Mouse (Mus musculus) neural tube, embryonic 15.5 days (tissue): ENCODE results near the gene 1700102P08Rik. TPM values are rescaled to one million over a fixed set of nuclear protein-coding genes. Genes with fewer than 3 reads are reported as not detected.

Source experiments
- ATAC-seq: fragments of 200-750 bp; cut with Nextera tagmentation; 2 replicates; pipeline ENCODE4 v1.8.0; 2017; ENCODE audit warnings: mild to moderate bottlenecking, moderate TSS enrichment, moderate library complexity; ENCODE audit not compliant: low FRiP score
- H3K27ac ChIP-seq: fragments of 300-500 bp; sonication (generic); replicated peaks from 2 replicates; pipeline ENCODE4 v1.5.1; 2015; ENCODE audit warnings: mild to moderate bottlenecking, inconsistent platforms
- H3K27me3 ChIP-seq: fragments of 300-500 bp; sonication (generic); replicated peaks from 2 replicates; pipeline ENCODE4 v1.6.1; 2015; ENCODE audit warnings: inconsistent platforms
- H3K36me3 ChIP-seq: fragments of 300-500 bp; sonication (generic); 2 replicates; pipeline ENCODE4 v1.6.1; 2015; ENCODE audit warnings: inconsistent platforms
- H3K4me1 ChIP-seq: fragments of 300-500 bp; sonication (generic); 2 replicates; pipeline ENCODE4 v1.6.1; 2015; ENCODE audit warnings: inconsistent platforms
- H3K4me2 ChIP-seq: fragments of 300-500 bp; sonication (generic); 2 replicates; pipeline ENCODE4 v1.6.1; 2015; ENCODE audit warnings: inconsistent platforms, mild to moderate bottlenecking, moderate library complexity
- H3K4me3 ChIP-seq: fragments of 300-500 bp; sonication (generic); replicated peaks from 2 replicates; pipeline ENCODE4 v1.5.1; 2015; ENCODE audit warnings: mild to moderate bottlenecking, inconsistent platforms
- H3K9ac ChIP-seq: fragments of 300-500 bp; sonication (generic); replicated peaks from 2 replicates; pipeline ENCODE4 v1.6.1; 2015; ENCODE audit warnings: mild to moderate bottlenecking, inconsistent platforms
- H3K9me3 ChIP-seq: fragments of 300-500 bp; sonication (generic); replicated peaks from 2 replicates; pipeline ENCODE4 v1.6.1; 2016; ENCODE audit warnings: inconsistent platforms
- WGBS: fragments of 180-500 bp; shearing (Covaris S2); methylation state at CpG from one replicate; pipeline ENCODE4 v1.1.7; 2015; ENCODE audit warnings: mixed read lengths; 5-methylcytosine and 5-hydroxymethylcytosine counted together
- polyA plus RNA-seq: library from polyadenylated mRNA; unstranded; fragments of >200 nt; fragmentation: Nextera tagmentation; extraction: Ambion mirVana; gene quantifications from 2 replicates; pipeline ENCODE4 v1.2.1, GENCODE M21; 2015

The 1700102P08Rik gene
- polyA plus RNA-seq, 1 experiment from 2014 or later, result 1.3 TPM

GRCm38 (mm10) chr9:108385006-108385405 lies 7.6 kb upstream of the 1700102P08Rik start:
- WGBS, result 92% methylated on average over 7 of the region's 7 CpGs
- H3K36me3 ChIP-seq, result peaks cover 88% of the 10 kb centered on the region
- no peak for ATAC-seq

DNA sequence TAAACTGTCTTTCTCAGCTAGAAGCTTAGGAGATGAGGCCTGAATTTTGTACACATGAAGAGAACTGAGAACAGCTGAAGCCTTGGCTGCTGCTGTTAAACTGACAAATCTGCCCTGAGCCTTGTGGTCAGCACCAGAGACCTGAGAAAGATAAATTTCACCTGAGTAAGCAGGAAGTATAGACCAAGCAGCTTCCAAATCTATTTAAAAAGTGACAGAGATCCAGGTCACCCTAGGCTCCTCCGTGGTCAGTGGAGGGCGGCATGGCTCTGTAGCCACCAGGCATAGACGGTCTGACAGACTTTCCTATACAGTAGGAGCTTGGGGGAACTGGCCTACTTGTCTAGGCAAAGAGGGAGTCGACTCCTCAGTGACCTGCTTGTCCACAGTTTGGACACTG lies 5.8 kb upstream of the 1700102P08Rik start:
- no peak overlapping the region for H3K9ac ChIP-seq
- no peak overlapping the region for H3K27ac ChIP-seq
- no peak for ATAC-seq
- H3K36me3 ChIP-seq, result peaks cover 90% of the 10 kb centered on the region
- no peaks in the 10 kb centered on the region for H3K4me1 ChIP-seq
- 88% methylated on average over 4 of the region's 4 CpGs for WGBS
- H3K9me3 ChIP-seq, result no peaks in the 10 kb centered on the region
- H3K4me2 ChIP-seq, result no peak overlapping the region
- no peaks in the 10 kb centered on the region for H3K27me3 ChIP-seq
- no peak overlapping the region for H3K4me3 ChIP-seq

More at GRCm38 (mm10) chr9:108385006-108385405, 7.6 kb upstream of the 1700102P08Rik start:
- Histone ChIP-seq H3K4me2 (no peak overlapping the region), H3K9me3 (no peaks in the 10 kb centered on the region), H3K9ac (no peak overlapping the region), H3K4me3 (no peak overlapping the region), H3K27ac (no peak overlapping the region), H3K27me3 (no peaks in the 10 kb centered on the region), H3K4me1 (no peaks in the 10 kb centered on the region)

DNA sequence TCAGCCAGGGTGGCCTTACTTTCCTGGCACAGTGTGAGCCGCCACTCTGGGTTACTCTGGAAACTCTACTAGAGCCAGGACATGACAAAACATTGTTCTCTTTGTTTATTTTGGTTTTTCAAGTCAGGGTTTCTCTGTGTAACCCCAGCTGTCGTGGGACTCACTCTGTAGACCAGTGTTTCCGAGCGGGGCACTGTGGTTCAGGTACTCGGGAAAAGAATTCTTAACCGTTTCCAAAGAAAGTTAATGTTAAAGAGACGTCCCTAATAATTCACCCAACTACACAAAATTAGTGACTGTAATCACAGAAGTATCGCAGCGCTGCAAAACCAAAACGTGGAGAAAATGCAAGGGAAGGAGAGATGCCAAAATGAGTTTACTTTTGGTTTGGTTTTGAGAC lies 4.0 kb upstream of the 1700102P08Rik start:
- H3K4me2 ChIP-seq, result no peak overlapping the region
- H3K4me1 ChIP-seq, result no peaks in the 10 kb centered on the region
- no peak overlapping the region for H3K4me3 ChIP-seq
- H3K36me3 ChIP-seq, result peaks cover 90% of the 10 kb centered on the region
- H3K27me3 ChIP-seq, result no peaks in the 10 kb centered on the region
- H3K9ac ChIP-seq, result no peak overlapping the region
- no peaks in the 10 kb centered on the region for H3K9me3 ChIP-seq
- WGBS, result 84% methylated on average over 10 of the region's 10 CpGs
- ATAC-seq, result no peak
- no peak overlapping the region for H3K27ac ChIP-seq

- H3K4me2 ChIP-seq, result no peak overlapping the region
- no peak for ATAC-seq
Measured at GRCm38 (mm10) chr9:108389220-108389619, 3.4 kb upstream of the 1700102P08Rik start.

GRCm38 (mm10) chr9:108394191-108394590 lies 1.6 kb downstream of the 1700102P08Rik start:
- Histone ChIP-seq H3K4me2 (no peak overlapping the region), H3K27ac (no peak overlapping the region), H3K4me3 (no peak overlapping the region), H3K36me3 (peaks cover 40% of the 10 kb centered on the region), H3K4me1 (no peaks in the 10 kb centered on the region), H3K27me3 (no peaks in the 10 kb centered on the region), H3K9me3 (no peaks in the 10 kb centered on the region), H3K9ac (no peak overlapping the region)
- ATAC-seq, result no peak
- 96% methylated on average over 6 of the region's 6 CpGs for WGBS

More at GRCm38 (mm10) chr9:108389220-108389619, 3.4 kb upstream of the 1700102P08Rik start:
- Histone ChIP-seq H3K36me3 (peaks cover 84% of the 10 kb centered on the region), H3K4me1 (no peaks in the 10 kb centered on the region), H3K9ac (no peak overlapping the region), H3K27ac (no peak overlapping the region), H3K27me3 (no peaks in the 10 kb centered on the region), H3K9me3 (no peaks in the 10 kb centered on the region), H3K4me3 (no peak overlapping the region)
- 86% methylated on average over 6 of the region's 6 CpGs for WGBS

- no peak for ATAC-seq
- WGBS, result 97% methylated on average over 1 of the region's 1 CpGs
- Histone ChIP-seq H3K27ac (no peak overlapping the region), H3K4me2 (no peak overlapping the region), H3K27me3 (no peaks in the 10 kb centered on the region), H3K9ac (no peak overlapping the region), H3K4me3 (no peak overlapping the region), H3K4me1 (no peaks in the 10 kb centered on the region), H3K9me3 (no peaks in the 10 kb centered on the region), H3K36me3 (peaks cover 30% of the 10 kb centered on the region)
Measured at GRCm38 (mm10) chr9:108395427-108395826, 2.8 kb downstream of the 1700102P08Rik start.

GRCm38 (mm10) chr9:108398324-108398723 lies 5.7 kb downstream of the 1700102P08Rik start:
- no peak overlapping the region for H3K4me3 ChIP-seq
- no peak overlapping the region for H3K27ac ChIP-seq
- ATAC-seq, result no peak
- WGBS, result 95% methylated on average over 3 of the region's 3 CpGs
- H3K4me2 ChIP-seq, result no peak overlapping the region
- H3K9ac ChIP-seq, result no peak overlapping the region
- H3K4me1 ChIP-seq, result peaks cover 11% of the 10 kb centered on the region
- no peaks in the 10 kb centered on the region for H3K9me3 ChIP-seq
- peaks cover 1% of the 10 kb centered on the region for H3K36me3 ChIP-seq
- H3K27me3 ChIP-seq, result no peaks in the 10 kb centered on the region

- Histone ChIP-seq H3K9me3 (no peaks in the 10 kb centered on the region), H3K9ac (no peak overlapping the region), H3K36me3 (no peaks in the 10 kb centered on the region), H3K27me3 (no peaks in the 10 kb centered on the region), H3K4me2 (no peak overlapping the region), H3K4me3 (no peak overlapping the region), H3K27ac (peak overlapping the region; percentile 56), H3K4me1 (peaks cover 11% of the 10 kb centered on the region)
- ATAC-seq, result no peak
- 39% methylated on average over 7 of the region's 7 CpGs for WGBS
Measured at GRCm38 (mm10) chr9:108401186-108401960, 8.8 kb downstream of the 1700102P08Rik start.

GRCm38 (mm10) chr9:108403081-108403480 lies 10.5 kb downstream of the 1700102P08Rik start:
- H3K4me3 ChIP-seq, result no peak overlapping the region
- ATAC-seq, result no peak
- H3K4me2 ChIP-seq, result no peak overlapping the region
- no peaks in the 10 kb centered on the region for H3K27me3 ChIP-seq
- 89% methylated on average over 4 of the region's 4 CpGs for WGBS
- no peak overlapping the region for H3K9ac ChIP-seq
- H3K9me3 ChIP-seq, result no peaks in the 10 kb centered on the region
- H3K4me1 ChIP-seq, result peaks cover 11% of the 10 kb centered on the region
- H3K27ac ChIP-seq, result no peak overlapping the region
- no peaks in the 10 kb centered on the region for H3K36me3 ChIP-seq

DNA sequence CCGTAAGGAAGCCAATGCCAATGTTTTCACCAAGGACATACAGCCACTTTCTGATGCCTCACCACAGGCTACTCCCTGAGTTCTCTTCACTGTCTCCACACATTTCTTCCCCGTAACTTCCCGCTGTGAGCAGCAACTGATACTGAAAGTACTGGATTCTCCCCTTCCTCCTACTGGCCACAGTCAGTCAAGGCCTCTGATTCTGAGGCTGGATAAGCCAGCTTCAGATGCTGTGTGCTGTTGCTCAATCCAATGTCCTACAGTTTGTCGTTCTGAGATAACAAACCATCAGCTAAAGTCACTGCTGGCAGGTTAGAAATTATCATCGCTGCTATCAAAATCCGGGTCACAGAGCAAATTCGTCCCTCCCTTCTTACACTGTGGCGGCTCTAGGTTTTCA lies 11.8 kb downstream of the 1700102P08Rik start:
- WGBS, result 86% methylated on average over 8 of the region's 8 CpGs
- no peak for ATAC-seq

DNA sequence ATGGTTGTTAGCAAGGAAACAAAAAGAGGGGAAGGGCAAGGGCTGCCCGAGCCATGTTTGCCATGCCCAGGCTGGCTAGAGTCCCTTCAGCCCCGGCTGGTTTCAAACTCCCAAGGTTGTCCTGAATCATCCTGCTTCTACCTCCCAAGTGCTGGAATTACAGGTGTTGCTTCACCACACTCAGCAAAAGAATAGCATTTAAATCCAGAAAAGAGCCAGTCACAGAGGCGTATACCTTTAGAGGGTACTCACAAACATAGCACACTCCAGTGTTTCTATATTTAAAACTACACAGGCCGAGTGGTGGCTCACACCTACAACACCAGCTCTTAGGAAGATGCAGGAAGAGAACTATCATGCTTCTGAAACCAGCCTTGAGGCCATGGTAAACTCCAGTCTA lies 16.9 kb downstream of the 1700102P08Rik start:
- ATAC-seq, result no peak

More for the DNA sequence above, 11.8 kb downstream of the 1700102P08Rik start:
- no peak overlapping the region for H3K4me2 ChIP-seq
- H3K4me1 ChIP-seq, result peaks cover 11% of the 10 kb centered on the region
- H3K27ac ChIP-seq, result no peak overlapping the region
- H3K9ac ChIP-seq, result no peak overlapping the region
- no peaks in the 10 kb centered on the region for H3K27me3 ChIP-seq
- no peaks in the 10 kb centered on the region for H3K36me3 ChIP-seq
- no peaks in the 10 kb centered on the region for H3K9me3 ChIP-seq
- no peak overlapping the region for H3K4me3 ChIP-seq

DNA sequence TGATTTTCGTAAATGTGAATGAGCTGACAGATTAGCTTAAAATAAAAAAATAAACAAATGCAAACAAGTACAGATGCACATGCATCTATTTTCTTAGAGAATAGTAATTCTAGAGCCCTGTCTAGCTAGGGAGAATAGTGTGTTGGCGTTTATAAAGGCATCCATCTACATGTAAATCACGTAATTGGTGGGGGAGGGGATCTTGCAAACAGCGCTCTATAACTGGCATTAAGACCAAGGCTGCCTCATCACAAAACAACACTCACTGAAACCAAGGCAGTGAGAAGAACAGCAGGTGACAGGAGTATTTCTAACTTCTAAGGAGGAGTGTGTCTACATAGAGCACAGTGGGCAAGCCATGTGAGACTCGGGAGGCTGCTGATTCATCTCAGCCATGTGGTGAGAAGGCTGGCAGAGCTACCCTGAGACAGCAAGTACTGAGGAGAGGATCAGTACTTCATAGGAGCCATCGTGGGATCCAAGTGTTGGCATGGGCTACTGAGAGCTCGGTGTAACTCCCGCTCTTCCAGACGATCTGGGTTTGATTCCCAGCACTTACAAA lies 18.9 kb downstream of the 1700102P08Rik start:
- no peaks in the 10 kb centered on the region for H3K27me3 ChIP-seq
- WGBS, result 72% methylated on average over 9 of the region's 9 CpGs
- H3K9ac ChIP-seq, result no peak overlapping the region
- H3K27ac ChIP-seq, result no peak overlapping the region
- no peak overlapping the region for H3K4me3 ChIP-seq
- ATAC-seq, result no peak
- no peaks in the 10 kb centered on the region for H3K4me1 ChIP-seq
- H3K9me3 ChIP-seq, result no peaks in the 10 kb centered on the region
- H3K36me3 ChIP-seq, result no peaks in the 10 kb centered on the region
- no peak overlapping the region for H3K4me2 ChIP-seq

More for the DNA sequence above, 16.9 kb downstream of the 1700102P08Rik start:
- H3K4me3 ChIP-seq, result no peak overlapping the region
- H3K36me3 ChIP-seq, result no peaks in the 10 kb centered on the region
- H3K27me3 ChIP-seq, result no peaks in the 10 kb centered on the region
- H3K4me1 ChIP-seq, result no peaks in the 10 kb centered on the region
- no peak overlapping the region for H3K9ac ChIP-seq
- no peak overlapping the region for H3K27ac ChIP-seq
- H3K4me2 ChIP-seq, result no peak overlapping the region
- WGBS, result 95% methylated on average over 4 of the region's 4 CpGs
- no peaks in the 10 kb centered on the region for H3K9me3 ChIP-seq
